Mouse (Mus musculus) lung, embryonic 15.5 days (tissue): Measurements from ENCODE around the gene Arhgef17. TPM values are rescaled to one million over a fixed set of nuclear protein-coding genes. Genes with fewer than 3 reads are reported as not detected.

ENCODE experiments used
- ATAC-seq: fragments of 200-750 bp; cut with Nextera tagmentation; 2 replicates; pipeline ENCODE4 v1.8.0; 2017; ENCODE audit warnings: moderate number of reproducible peaks, borderline replicate concordance; ENCODE audit not compliant: low FRiP score, low TSS enrichment; ENCODE audit errors: extremely low read depth
- H3K27ac ChIP-seq: fragments of 300-500 bp; sonication (generic); 2 replicates; pipeline ENCODE4 v1.5.1; 2015; ENCODE audit warnings: moderate library complexity, mild to moderate bottlenecking, inconsistent platforms
- H3K27me3 ChIP-seq: fragments of 300-500 bp; sonication (generic); 2 replicates; pipeline ENCODE4 v1.6.1; 2015; ENCODE audit warnings: inconsistent platforms
- H3K36me3 ChIP-seq: fragments of 300-500 bp; sonication (generic); 2 replicates; pipeline ENCODE4 v1.6.1; 2015; ENCODE audit warnings: inconsistent platforms
- H3K4me1 ChIP-seq: fragments of 300-500 bp; sonication (generic); 2 replicates; pipeline ENCODE4 v1.6.1; 2015; ENCODE audit warnings: inconsistent platforms
- H3K4me2 ChIP-seq: fragments of 300-500 bp; sonication (generic); 2 replicates; pipeline ENCODE4 v1.6.1; 2015; ENCODE audit warnings: inconsistent platforms, mild to moderate bottlenecking, moderate library complexity
- H3K4me3 ChIP-seq: fragments of 300-500 bp; sonication (generic); 2 replicates; pipeline ENCODE4 v1.5.1; 2015; ENCODE audit warnings: mild to moderate bottlenecking, inconsistent platforms
- H3K9ac ChIP-seq: fragments of 300-500 bp; sonication (generic); 2 replicates; pipeline ENCODE4 v1.6.1; 2015; ENCODE audit warnings: inconsistent platforms
- H3K9me3 ChIP-seq: fragments of 300-500 bp; sonication (generic); 2 replicates; pipeline ENCODE4 v1.6.1; 2016; ENCODE audit warnings: inconsistent platforms
- WGBS: fragments of 180-500 bp; shearing (Covaris S2); methylation state at CpG from one replicate; pipeline ENCODE4 v1.1.7; 2015; 5-methylcytosine and 5-hydroxymethylcytosine counted together
- polyA plus RNA-seq: library from polyadenylated mRNA; unstranded; fragments of >200 nt; fragmentation: Nextera tagmentation; extraction: Ambion mirVana; gene quantifications from 2 replicates; pipeline ENCODE4 v1.2.1, GENCODE M21; 2015

Arhgef17 gene
- polyA plus RNA-seq, 1 experiment from 2014 or later = 10.8 TPM

GRCm38 (mm10) chr7:100963381-100963780 is 31.5 kb upstream of the Arhgef17 start:
- Histone ChIP-seq H3K4me2 (no peak overlapping the region), H3K4me3 (no peak overlapping the region), H3K9ac (no peak overlapping the region), H3K9me3 (no peaks in the 10 kb centered on the region), H3K4me1 (no peaks in the 10 kb centered on the region; the same call in 1 of the 2 replicates), H3K27ac (no peak overlapping the region), H3K36me3 (no peaks in the 10 kb centered on the region), H3K27me3 (no peaks in the 10 kb centered on the region)
- no peak for ATAC-seq
- 72% methylated on average over 8 of the region's 8 CpGs for WGBS

- H3K36me3 ChIP-seq = no peaks in the 10 kb centered on the region
- no peak overlapping the region for H3K27ac ChIP-seq
- H3K4me2 ChIP-seq = no peak overlapping the region
- no peak overlapping the region for H3K9ac ChIP-seq
- WGBS = 74% methylated on average over 7 of the region's 7 CpGs
- H3K27me3 ChIP-seq = no peaks in the 10 kb centered on the region
- no peak for ATAC-seq
- no peak overlapping the region for H3K4me3 ChIP-seq
- peaks cover 11% of the 10 kb centered on the region; the same call in 1 of the 2 replicates for H3K4me1 ChIP-seq
- no peaks in the 10 kb centered on the region for H3K9me3 ChIP-seq
These were observed 29.2 kb upstream of the Arhgef17 start for GRCm38 (mm10) chr7:100961146-100961545.

GRCm38 (mm10) chr7:100960462-100960861 is 28.6 kb upstream of the Arhgef17 start:
- H3K27ac ChIP-seq = no peak overlapping the region
- whole genome bisulfite sequencing = 53% methylated on average over 2 of the region's 2 CpGs
- H3K36me3 ChIP-seq = no peaks in the 10 kb centered on the region
- no peak overlapping the region for H3K4me3 ChIP-seq
- ATAC-seq = no peak
- H3K4me1 ChIP-seq = peaks cover 11% of the 10 kb centered on the region; the same call in 1 of the 2 replicates
- no peak overlapping the region for H3K9ac ChIP-seq
- no peaks in the 10 kb centered on the region for H3K9me3 ChIP-seq
- H3K27me3 ChIP-seq = no peaks in the 10 kb centered on the region
- H3K4me2 ChIP-seq = no peak overlapping the region

GRCm38 (mm10) chr7:100958426-100958825 is 26.5 kb upstream of the Arhgef17 start:
- 96% methylated on average over 2 of the region's 2 CpGs for WGBS
- no peak for ATAC-seq
- Histone ChIP-seq H3K4me1 (peaks cover 11% of the 10 kb centered on the region; the same call in 1 of the 2 replicates), H3K9me3 (no peaks in the 10 kb centered on the region), H3K9ac (no peak overlapping the region), H3K27ac (no peak overlapping the region), H3K4me2 (no peak overlapping the region), H3K27me3 (no peaks in the 10 kb centered on the region), H3K4me3 (no peak overlapping the region), H3K36me3 (no peaks in the 10 kb centered on the region)

GRCm38 (mm10) chr7:100952686-100953085 is 20.8 kb upstream of the Arhgef17 start:
- no peak overlapping the region for H3K9ac ChIP-seq
- no peak for ATAC-seq
- H3K27me3 ChIP-seq = no peaks in the 10 kb centered on the region
- H3K27ac ChIP-seq = no peak overlapping the region
- H3K4me2 ChIP-seq = no peak overlapping the region
- no peak overlapping the region for H3K4me3 ChIP-seq
- 74% methylated on average over 7 of the region's 7 CpGs for whole genome bisulfite sequencing
- peaks cover 39% of the 10 kb centered on the region for H3K4me1 ChIP-seq
- H3K9me3 ChIP-seq = no peaks in the 10 kb centered on the region
- H3K36me3 ChIP-seq = no peaks in the 10 kb centered on the region

- Histone ChIP-seq H3K27ac (peak overlapping the region; percentile 39), H3K9me3 (no peaks in the 10 kb centered on the region), H3K27me3 (no peaks in the 10 kb centered on the region), H3K4me1 (peaks cover 33% of the 10 kb centered on the region), H3K9ac (no peak overlapping the region), H3K36me3 (no peaks in the 10 kb centered on the region), H3K4me2 (no peak overlapping the region), H3K4me3 (no peak overlapping the region)
- ATAC-seq = peak; percentile 73
- 31% methylated on average over 2 of the region's 2 CpGs for WGBS
These were observed 20.0 kb upstream of the Arhgef17 start for GRCm38 (mm10) chr7:100951903-100952302.

- no peaks in the 10 kb centered on the region for H3K36me3 ChIP-seq
- 30% methylated on average over 12 of the region's 12 CpGs for WGBS
- ATAC-seq = peak; percentile 48
- peak overlapping the region; percentile 86 for H3K27ac ChIP-seq
- no peak overlapping the region for H3K4me3 ChIP-seq
- H3K4me2 ChIP-seq = no peak overlapping the region; the same call in 1 of the 2 replicates
- no peaks in the 10 kb centered on the region for H3K27me3 ChIP-seq
- peaks cover 28% of the 10 kb centered on the region for H3K4me1 ChIP-seq
- H3K9me3 ChIP-seq = no peaks in the 10 kb centered on the region
- H3K9ac ChIP-seq = no peak overlapping the region
These were observed 18.6 kb upstream of the Arhgef17 start for GRCm38 (mm10) chr7:100950481-100951010.

GRCm38 (mm10) chr7:100950031-100950430 is 18.1 kb upstream of the Arhgef17 start:
- ATAC-seq = no peak
- Histone ChIP-seq H3K4me2 (no peak overlapping the region), H3K4me3 (no peak overlapping the region), H3K9ac (no peak overlapping the region), H3K4me1 (peaks cover 28% of the 10 kb centered on the region), H3K27ac (peak overlapping the region; percentile 86), H3K36me3 (no peaks in the 10 kb centered on the region), H3K27me3 (no peaks in the 10 kb centered on the region), H3K9me3 (no peaks in the 10 kb centered on the region)
- 61% methylated on average over 5 of the region's 5 CpGs for WGBS

- H3K27ac ChIP-seq = peak overlapping the region; percentile 26; the same call in 1 of the 2 replicates
- no peaks in the 10 kb centered on the region for H3K9me3 ChIP-seq
- peaks cover 32% of the 10 kb centered on the region for H3K4me1 ChIP-seq
- no peak overlapping the region for H3K9ac ChIP-seq
- H3K4me2 ChIP-seq = no peak overlapping the region
- H3K4me3 ChIP-seq = no peak overlapping the region
- H3K27me3 ChIP-seq = no peaks in the 10 kb centered on the region
- ATAC-seq = no peak
- no peaks in the 10 kb centered on the region for H3K36me3 ChIP-seq
- 69% methylated on average over 5 of the region's 5 CpGs for WGBS
These were observed 12.8 kb upstream of the Arhgef17 start for GRCm38 (mm10) chr7:100944738-100945137.

GRCm38 (mm10) chr7:100944306-100944705 is 12.4 kb upstream of the Arhgef17 start:
- ATAC-seq = no peak
- Histone ChIP-seq H3K4me3 (no peak overlapping the region), H3K27ac (peak overlapping the region; percentile 26; the same call in 1 of the 2 replicates), H3K9me3 (no peaks in the 10 kb centered on the region), H3K4me2 (no peak overlapping the region), H3K27me3 (no peaks in the 10 kb centered on the region), H3K36me3 (no peaks in the 10 kb centered on the region), H3K9ac (no peak overlapping the region), H3K4me1 (peaks cover 29% of the 10 kb centered on the region)
- WGBS = 62% methylated on average over 2 of the region's 2 CpGs

- Histone ChIP-seq H3K4me3 (no peak overlapping the region), H3K36me3 (no peaks in the 10 kb centered on the region), H3K27ac (no peak overlapping the region), H3K9me3 (no peaks in the 10 kb centered on the region), H3K9ac (no peak overlapping the region), H3K4me2 (no peak overlapping the region), H3K4me1 (peaks cover 29% of the 10 kb centered on the region), H3K27me3 (no peaks in the 10 kb centered on the region)
- ATAC-seq = peak; percentile 57; the same call in 1 of the 2 replicates
- WGBS = 37% methylated on average over 12 of the region's 12 CpGs
These were observed 11.1 kb upstream of the Arhgef17 start for GRCm38 (mm10) chr7:100942789-100943615.

- Histone ChIP-seq H3K36me3 (no peaks in the 10 kb centered on the region), H3K4me1 (peaks cover 29% of the 10 kb centered on the region), H3K27ac (no peak overlapping the region), H3K9ac (no peak overlapping the region), H3K4me3 (no peak overlapping the region), H3K27me3 (no peaks in the 10 kb centered on the region), H3K9me3 (no peaks in the 10 kb centered on the region), H3K4me2 (no peak overlapping the region)
- ATAC-seq = no peak
- 43% methylated on average over 5 of the region's 5 CpGs for WGBS
These were observed 9.3 kb upstream of the Arhgef17 start for GRCm38 (mm10) chr7:100941169-100941568.
